Mouse (Mus musculus) stomach, postnatal 0 days (tissue): ENCODE measurements around the gene Zcchc24.

Experiments
- CTCF ChIP-seq: IDR thresholded peaks from 2 replicates; pipeline ENCODE4 v1.5.1; 2016; ENCODE audit warnings: antibody characterized with exemption, low read depth, mild to moderate bottlenecking, moderate library complexity
- EP300 ChIP-seq: optimal IDR thresholded peaks from 2 replicates; pipeline ENCODE3; 2016; ENCODE audit warnings: antibody characterized with exemption

GRCm38 (mm10) chr14:25711177-25711576 is 57.7 kb downstream of the Zcchc24 start:
- TF ChIP-seq CTCF (no peak), EP300 (no peak)
